Mouse (Mus musculus): ENCODE measurements around the gene Gk.
A peak's percentile ranks its signal among the peaks of the same experiment; 100 is the strongest.

Gk gene

DNA sequence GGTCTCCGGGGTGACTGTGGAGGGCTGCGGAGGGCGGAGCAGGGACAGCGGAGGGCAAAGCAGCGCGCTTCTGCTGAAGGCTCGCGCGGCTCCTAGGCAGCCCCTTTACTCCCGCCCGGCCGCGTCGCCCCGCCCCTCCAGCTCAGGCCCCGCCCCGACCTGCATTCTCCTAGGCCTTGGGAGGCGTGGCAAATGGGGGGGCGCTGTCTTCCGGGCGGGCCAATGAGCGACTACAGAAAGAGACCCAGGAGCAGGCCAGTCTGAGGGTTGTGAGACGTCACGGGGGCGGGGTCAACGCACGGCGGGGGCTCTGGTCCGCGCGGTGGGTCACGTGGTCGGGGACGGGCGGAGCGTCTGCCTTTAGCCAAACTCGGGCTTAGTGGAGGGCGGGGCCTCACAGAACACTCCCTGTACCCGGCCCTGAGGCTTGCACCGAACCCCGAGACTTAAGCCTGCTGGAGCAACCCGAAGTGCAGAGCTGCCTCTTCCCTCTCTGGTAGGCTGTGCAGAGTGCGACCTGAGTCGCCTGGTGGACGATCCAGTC, at the start of gene Gk:
Gene Gk, minus strand, starts transcription at position 276 of the 544 bp plus-strand sequence.
- DNase-seq (ENCODE audit: low spot score in 2 of 2): peak; percentile 95 to 96

DNA sequence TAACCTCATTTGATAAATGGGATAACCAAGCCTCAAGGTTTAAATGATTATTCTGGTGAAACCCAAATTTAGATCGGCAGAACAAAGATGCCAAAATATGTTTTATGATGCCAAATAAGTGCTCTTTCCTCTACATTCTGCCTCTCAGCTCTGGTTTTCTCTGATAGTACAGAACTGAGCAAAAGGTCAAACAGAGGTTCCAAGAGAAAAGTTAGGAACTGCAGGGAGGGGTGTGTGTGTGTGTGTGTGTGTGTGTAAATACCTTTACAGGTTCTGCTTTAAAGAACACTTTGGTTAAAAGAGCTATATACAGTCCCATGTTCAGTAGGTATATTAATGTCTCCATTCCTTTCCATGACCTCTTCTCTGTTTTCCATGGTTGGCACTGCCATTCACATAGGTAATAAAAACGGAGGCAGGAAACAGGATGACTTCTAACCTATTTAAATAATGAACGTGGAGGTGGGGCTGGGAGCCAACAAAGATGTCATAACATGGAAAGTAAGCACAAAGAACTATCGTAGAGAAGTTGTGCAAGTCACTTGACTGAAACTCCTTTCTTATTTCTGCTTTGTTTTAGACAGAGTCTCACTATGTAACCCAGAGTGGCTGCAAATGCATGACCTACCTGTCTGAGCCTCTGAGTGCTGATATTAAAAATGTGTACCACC, 28.2 kb upstream of the Gk start:
- no peak for DNase-seq (ENCODE audit: low spot score in 2 of 2)

DNA sequence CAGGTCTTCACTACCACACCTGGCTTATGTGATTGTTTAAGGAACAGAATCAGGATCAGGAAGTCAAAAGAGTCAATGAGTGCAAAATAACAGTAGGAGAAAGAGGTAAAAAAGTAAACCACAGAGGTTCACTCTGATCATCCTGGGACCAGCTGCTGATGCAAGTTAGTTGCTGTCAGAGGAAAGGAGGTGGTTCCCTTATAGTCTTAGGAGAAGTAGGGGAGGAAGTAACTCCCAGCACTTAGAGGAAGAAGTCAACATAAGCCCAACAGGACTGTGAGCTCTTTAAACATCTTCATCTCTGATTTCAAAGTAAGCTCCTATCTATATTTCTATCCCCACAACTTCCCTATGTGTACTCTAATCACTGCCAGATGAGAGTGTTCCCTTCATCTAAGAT, 26.4 kb upstream of the Gk start:
- no peak for DNase-seq (ENCODE audit: low spot score in 2 of 2)

DNA sequence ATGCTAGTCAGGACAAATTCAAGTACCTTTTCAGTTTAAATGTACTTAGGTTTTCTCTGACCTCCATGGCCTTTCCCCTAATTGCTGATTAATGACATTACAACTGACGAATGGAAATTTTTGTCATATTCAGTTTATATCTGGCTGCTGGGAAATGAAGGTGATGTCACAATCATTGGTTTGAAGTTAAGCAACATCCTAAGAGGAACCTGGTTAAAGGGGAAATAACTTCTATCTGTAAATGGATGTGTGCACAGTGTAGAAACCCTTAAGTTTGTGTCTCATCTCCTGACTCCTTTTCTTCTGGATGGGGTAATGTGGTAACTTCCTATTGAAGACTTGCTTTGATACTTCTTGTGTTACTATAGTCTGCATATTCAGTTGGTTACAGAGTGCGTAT, 20.8 kb upstream of the Gk start:
- DNase-seq (ENCODE audit: low spot score in 2 of 2): no peak

DNA sequence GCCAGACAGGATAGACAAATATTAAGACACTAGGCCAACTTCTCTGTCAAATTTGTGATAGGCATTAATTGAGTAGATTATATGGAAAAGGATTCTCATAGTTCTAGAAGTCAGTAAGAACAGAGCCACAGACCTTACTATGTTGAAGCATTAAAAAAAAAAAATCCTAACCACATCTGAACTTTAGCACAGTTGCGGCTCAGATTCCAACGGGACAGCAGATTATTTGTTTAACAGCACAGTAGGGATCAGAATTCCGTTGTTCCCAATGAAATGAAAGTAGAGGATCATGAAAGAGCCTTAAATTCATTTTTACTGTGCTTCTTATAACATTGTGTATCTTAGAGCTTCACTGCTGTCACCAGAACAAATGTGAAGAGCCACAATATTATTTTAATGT, 1.7 kb upstream of the Gk start:
- DNase-seq (ENCODE audit: low spot score in 2 of 2): no peak

DNA sequence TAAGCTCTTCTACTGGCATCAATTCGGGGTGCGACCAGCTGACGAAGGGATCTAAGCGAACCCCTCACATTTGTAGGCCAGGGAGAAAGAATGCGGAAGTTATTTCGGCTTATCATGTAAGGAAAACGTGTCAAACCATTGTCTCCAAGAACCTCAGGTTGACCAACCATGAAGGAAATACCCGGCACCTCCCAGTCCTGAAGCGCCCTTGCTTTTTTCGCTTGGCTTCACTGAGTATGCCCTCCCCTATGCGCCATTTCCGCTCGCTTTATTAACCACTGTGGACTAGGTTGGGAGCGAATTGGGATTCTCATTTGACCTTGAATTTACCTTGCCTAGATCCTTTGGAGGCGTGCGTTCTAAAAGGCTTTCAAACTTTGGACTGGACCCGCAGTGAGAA, 522 bp upstream of the Gk start:
- DNase-seq (ENCODE audit: low spot score in 2 of 2): no peak

DNA sequence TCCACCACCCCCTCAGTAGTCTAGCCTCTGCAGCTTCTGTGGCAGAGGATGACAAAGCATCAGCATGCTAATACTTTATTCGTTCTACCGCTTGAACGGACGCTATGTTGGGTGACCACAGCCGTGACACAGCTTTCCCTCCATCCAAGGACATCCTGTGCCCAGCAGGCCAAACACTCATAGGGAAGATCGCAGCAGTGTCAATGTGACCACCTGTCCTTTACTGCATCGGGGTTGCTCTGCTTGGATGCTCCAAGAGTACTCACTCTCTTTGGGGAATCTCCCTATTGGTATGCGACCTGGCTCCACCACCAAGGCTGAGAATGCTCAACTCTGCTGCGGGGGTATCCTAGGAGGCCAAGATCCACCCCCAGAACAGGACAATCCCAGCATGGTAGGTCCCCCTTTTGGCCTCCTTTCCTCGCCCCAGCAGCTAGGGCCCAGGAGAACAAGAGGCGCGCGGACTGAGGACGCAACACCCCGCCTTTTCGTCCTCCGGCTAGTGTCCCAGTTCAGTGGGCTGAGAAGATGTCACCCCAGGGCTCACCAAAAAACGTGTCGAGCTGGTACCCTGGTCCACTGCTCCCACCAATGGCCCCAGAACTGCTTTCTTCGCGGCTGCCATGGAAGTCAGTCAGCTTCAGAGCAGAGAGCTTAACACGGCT, 608 bp downstream of the Gk start:
- DNase-seq (ENCODE audit: low spot score in 2 of 2): no peak

DNA sequence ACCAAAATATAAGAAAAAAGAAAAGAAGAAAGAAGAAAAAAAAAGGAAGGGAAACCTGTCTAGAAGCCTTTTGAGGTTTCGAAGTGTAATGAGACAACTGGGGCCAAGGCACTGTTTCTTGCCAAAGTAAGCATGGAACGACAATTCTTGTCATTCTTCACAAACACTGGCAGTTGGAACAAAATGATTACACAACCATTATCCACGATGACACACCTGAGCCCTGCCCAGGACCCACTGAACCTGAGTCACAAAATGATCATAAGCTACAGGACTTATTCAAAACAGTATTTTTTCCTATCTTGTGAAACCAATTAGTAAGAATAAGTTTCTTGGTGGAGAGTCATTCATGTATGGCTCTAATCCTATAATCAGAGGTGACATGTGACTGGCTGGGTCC, 5.3 kb downstream of the Gk start:
- no peak for DNase-seq (ENCODE audit: low spot score in 2 of 2)

DNA sequence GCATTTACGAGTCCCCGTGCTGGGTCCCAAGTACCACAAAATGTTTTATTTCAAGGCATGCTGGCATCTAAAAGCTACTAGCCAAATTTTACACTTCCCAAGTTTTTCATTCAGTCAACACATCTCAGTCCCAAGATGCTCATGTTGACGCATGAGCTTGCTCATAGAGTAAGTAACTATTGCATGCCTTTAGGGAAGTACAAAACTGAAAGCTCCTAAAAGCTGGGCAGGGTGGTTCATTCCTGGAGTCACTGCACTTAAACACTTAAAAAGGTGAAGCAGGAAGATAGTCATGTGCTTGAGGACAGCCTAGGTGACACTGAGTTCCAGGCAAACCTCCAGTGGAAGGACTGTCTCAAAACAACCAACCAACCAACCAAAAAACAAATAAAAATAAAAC, 5.9 kb downstream of the Gk start:
- DNase-seq (ENCODE audit: low spot score in 2 of 2): no peak

DNA sequence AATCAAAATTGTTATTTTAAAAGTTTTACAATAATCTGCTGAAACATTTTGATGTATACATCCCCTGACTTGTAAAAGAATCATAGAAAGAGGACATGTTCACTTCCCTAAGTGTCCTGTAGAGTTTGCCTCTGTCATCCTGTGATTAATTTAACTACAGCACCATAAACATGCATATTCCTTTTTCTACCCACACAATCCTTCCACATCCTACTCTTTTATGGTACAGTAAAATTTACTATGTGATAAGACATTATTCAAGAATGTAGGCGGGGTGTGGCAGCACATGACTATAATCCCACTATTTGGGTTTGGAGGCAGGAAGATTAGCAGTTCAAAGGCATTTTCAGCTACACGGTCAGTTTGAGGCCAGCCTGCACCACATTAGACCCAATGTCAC, 8.0 kb downstream of the Gk start:
- no peak for DNase-seq (ENCODE audit: low spot score in 2 of 2)

DNA sequence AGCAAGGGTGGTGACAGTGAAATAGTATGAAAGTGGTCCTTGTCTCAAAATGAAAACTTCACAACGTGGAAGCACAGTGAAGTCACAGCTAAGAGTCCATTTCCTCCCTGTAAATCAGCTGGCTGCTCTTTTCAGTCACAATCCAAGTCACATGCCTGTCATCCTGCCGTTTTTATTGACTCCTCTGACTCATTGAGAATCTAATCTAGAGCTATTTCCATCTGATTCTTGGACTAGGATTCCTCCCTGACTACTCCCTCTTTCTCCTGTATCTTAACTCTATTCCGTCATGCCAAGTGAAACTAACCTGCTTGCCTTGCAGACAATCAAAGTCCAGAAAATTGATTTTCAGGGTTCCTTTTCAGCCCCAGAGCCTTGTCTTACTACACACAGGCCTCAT, 20.6 kb downstream of the Gk start:
- DNase-seq (ENCODE audit: low spot score in 2 of 2): no peak

DNA sequence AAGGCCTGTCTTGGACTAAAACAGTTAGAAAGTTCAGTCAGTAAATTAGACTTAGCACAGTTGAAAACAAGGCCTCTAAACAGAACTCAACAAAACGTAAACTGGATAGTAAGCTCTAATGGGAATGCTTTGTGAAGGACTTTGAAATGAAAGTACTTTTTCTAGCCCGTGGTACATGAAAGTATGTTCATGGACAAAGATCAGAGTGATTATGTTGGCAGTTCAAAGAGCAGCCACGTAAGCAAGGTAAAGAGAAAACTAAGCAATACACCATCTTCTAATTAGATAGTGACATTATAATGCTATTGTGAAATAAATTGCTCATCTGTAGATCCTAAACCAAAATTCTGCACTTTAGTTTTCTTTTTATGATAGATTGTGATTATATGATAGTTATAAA, 32.8 kb downstream of the Gk start:
- DNase-seq (ENCODE audit: low spot score in 2 of 2): no peak

DNA sequence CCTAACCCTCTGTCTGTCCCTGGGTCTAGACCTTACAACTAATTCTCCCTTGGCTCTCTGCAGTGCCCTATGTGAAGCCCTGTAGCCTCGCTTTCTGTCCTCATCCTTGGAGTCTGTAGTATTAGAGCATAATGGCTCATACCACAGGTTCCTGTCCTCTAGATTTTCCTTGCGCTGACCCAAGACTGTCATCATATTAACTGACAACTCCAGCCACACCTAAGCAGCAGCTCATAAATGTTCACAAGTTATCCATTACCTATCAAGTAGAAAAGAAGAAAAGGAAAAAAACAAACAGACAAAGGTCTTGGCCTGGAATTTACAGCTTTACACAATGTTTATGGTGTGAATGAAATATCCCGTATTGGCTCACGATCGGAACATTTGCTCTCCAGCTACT, 43.4 kb downstream of the Gk start:
- no peak for DNase-seq (ENCODE audit: low spot score in 2 of 2)

DNA sequence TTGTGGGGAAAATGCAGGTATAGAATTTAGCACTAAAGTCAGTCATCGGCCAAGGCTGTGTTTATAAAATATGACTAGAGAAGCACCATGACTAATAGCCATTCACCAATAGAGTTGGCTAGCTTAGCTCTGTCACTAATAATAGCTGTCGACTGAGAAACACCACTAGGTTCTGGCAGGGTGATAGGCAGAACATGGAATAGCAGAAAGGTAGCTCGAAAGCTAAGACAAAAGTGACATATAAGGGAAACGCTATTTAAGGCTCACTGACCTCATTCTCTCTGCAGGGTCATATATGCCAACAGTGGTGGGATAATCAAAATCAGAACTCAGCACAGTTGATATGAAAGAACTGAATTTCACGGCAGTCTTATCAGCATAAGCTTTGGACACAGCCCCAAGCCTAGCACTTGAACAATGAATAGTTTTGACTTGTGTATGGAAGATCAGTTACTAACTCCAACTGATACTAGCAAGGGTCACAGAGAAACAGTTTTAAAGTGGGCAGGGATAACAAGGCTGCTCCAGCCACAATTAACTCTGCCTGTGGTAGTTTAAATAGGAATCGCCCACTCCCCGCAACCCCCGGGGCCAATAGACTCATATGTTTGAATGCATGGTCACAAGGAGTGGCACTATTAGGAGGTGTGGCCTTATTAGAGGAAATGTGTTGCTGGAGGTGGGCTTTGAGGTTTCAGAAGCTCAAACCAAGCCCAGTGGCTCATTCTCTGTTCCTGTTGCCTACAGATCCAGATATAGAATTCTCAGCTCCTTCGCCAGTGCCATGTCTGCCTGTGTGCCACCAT, 45.3 kb downstream of the Gk start:
- no peak for DNase-seq (ENCODE audit: low spot score in 2 of 2)

DNA sequence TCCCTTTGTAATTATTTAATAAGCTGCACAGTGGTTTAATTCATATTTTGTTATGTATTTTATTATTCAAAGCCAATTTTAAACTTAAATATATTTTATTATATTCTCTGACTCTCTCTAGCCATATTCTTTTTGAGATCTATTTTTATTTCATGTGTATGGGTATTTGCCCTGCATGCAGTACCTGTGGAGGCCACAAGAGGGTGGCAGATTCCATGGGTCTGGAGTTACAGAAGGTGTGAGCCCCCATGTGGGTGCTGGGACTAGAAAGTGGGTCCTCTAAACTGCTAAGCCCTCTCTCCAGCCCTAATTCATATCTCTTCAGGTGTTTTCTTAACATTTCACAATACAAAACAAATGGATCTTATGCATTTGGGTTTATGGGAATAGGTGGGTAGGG, 55.4 kb downstream of the Gk start:
- DNase-seq (ENCODE audit: low spot score in 2 of 2): no peak

DNA sequence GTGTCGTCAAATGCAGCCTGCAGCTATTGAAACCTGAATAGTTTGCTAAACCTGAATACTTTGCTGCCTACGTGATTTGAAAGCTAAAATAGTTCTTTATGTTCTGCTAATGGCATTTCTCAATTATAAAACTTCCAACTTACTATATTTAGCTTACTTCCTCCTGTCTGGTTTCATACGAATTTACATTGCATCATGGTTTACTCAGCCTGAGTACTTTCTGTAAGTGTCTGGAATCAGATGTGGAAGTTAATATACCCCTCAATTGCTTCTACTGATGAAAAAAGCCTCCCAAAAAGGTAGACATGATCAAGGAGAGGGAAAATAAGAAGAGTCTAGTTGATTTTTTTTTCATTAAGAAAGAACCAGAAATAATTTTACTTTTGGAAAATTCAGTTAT, 66.2 kb downstream of the Gk start:
- no peak for DNase-seq (ENCODE audit: low spot score in 2 of 2)

DNA sequence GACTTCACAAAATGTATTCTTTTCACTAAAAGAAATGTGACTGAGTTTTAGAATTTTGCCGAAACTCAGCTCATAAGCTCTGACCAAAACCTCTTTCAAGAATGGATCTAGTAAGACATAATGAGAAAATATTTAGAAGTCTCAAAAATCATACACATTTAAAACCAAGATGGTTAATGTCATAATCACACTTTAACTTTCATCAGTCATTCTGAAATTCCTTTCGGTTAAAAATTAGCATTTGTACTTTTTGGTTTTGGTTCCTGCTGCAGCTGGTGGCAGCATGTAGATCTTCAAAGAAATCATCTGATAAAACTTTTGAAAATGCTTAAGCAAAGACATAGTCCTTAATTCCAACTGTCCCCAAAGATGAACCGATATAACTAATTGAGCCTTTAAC, 70.9 kb downstream of the Gk start:
- no peak for DNase-seq (ENCODE audit: low spot score in 2 of 2)

DNA sequence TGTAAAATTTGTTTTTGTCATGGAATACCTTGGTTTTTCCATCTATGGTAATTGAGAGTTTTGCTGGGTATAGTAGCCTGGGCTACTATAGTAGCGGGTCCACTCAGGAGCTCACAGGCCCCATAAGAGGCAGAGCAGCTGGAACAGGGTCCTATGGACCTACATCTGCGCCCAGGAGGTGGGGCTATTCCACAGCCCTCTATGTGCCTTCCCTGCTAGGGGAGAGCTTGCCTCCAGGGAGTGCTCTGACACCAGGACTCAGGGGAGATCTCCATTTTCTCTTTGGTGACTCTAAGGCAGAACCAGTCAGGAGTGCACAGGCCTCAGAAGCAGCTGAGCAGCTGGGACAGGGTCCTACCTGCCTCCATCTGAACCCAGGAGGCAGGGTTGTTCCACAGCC, 92.9 kb downstream of the Gk start:
- DNase-seq (ENCODE audit: low spot score in 2 of 2): no peak

DNA sequence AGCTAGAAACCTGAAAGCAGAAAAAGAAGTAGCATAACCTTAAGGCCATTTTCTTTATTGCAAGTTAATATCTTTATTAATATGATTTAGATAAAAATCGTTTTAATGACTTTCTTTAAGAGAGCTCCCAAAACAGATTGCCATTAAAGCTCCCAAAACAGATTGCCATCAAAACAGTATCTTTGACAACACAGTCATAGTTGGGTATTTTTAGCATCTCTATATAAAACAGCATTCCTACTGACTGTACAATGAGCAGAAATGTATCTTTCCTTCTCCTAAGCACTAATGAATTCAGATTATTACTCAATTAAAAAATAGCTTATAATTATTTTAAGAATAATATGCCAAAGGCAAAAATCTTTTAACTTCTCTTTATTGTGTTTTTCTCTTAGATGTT, 94.5 kb downstream of the Gk start:
- DNase-seq (ENCODE audit: low spot score in 2 of 2): no peak

DNA sequence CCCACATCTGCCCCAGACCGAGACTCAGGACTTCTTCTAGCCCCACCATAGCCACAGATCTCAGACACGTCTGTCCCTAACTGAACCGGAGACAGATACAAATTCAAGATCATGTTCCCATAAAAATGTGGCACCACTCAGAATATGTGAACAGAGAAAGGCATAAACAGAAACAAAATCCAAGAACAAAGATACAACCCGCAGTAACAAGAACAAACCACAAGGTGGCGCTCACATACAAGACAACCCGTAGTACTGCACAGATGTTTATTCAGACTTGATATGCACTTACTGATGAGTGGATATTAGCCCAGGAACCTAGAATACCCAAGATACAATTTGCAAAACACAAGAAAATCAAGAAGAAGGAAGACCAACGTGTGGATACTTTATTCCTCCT, 99.8 kb downstream of the Gk start:
- peak in 1 of 2 experiments; percentile 17 for DNase-seq (ENCODE audit: low spot score in 2 of 2)

Measured in urinary bladder, postnatal 4 days (tissue).